Comparison of ENCODE assay signal across 8 mouse cellular contexts in genomic region chrX:136107942-136108341, GRCm38 (mm10). TPM values are rescaled to one million over a fixed set of nuclear protein-coding genes. Genes with fewer than 3 reads are reported as not detected.
DNase-seq lines count a peak whose midpoint lies in the region; ATAC-seq lines count a peak whose summit lies in the region.
"Had no signal": no experiment of that assay in that cellular context is flagged by ENCODE, and none has a peak within 500 bp of the region (broad histone marks: within the 10 kb centered on the region; RNA-seq: fewer than 3 reads in every experiment).

No protein-coding gene starts in this region.

- no peak; the same call in 1 of the 2 replicates for ATAC-seq in midbrain, embryonic 14.5 days (ENCODE audit: low FRiP score, low TSS enrichment)
- no peak; the same call in 1 of the 2 replicates for ATAC-seq in midbrain, embryonic 15.5 days (replicated peaks)
- peak; percentile 38; the same call in 1 of the 2 replicates for ATAC-seq in forebrain, embryonic 15.5 days (replicated peaks)

- H3K9ac ChIP-seq in midbrain, embryonic 14.5 days (replicated peaks; ENCODE audit: low read length), result no peak overlapping the region
- H3K9ac ChIP-seq in midbrain, embryonic 15.5 days, result no peak overlapping the region
- no peak overlapping the region for H3K9ac ChIP-seq in forebrain, embryonic 15.5 days (replicated peaks)

- no peaks in the 10 kb centered on the region for H3K9me3 ChIP-seq in midbrain, embryonic 14.5 days (ENCODE audit: control insufficient read depth, low read length)
- H3K9me3 ChIP-seq in midbrain, embryonic 15.5 days, result no peaks in the 10 kb centered on the region
- H3K9me3 ChIP-seq in forebrain, embryonic 15.5 days, result no peaks in the 10 kb centered on the region
- H3K9me3 ChIP-seq: megakaryocyte, embryonic 14.5 days had no signal

- H3K27me3 ChIP-seq in midbrain, embryonic 14.5 days (ENCODE audit: control insufficient read depth, insufficient read depth, low read length), result no peaks in the 10 kb centered on the region
- H3K27me3 ChIP-seq in midbrain, embryonic 15.5 days (replicated peaks), result peaks cover 7% of the 10 kb centered on the region
- H3K27me3 ChIP-seq in forebrain, embryonic 15.5 days, result 0 out of 2 replicates have a peak, but pooled peaks cover 4% of the 10 kb centered on the region

- H3K4me2 ChIP-seq in midbrain, embryonic 14.5 days (ENCODE audit: low read length), result no peak overlapping the region
- no peak overlapping the region; the same call in 1 of the 2 replicates for H3K4me2 ChIP-seq in midbrain, embryonic 15.5 days
- no peak overlapping the region for H3K4me2 ChIP-seq in forebrain, embryonic 15.5 days (replicated peaks)

- no peaks in the 10 kb centered on the region for H3K36me3 ChIP-seq in midbrain, embryonic 14.5 days (ENCODE audit: control insufficient read depth, insufficient read depth, low read length)
- no peaks in the 10 kb centered on the region for H3K36me3 ChIP-seq in midbrain, embryonic 15.5 days (replicated peaks)
- H3K36me3 ChIP-seq in forebrain, embryonic 15.5 days, result no peaks in the 10 kb centered on the region

- H3K4me3 ChIP-seq in midbrain, embryonic 14.5 days (replicated peaks; ENCODE audit: low read depth, low read length), result no peak overlapping the region
- H3K4me3 ChIP-seq in midbrain, embryonic 15.5 days, result no peak overlapping the region
- H3K4me3 ChIP-seq in forebrain, embryonic 15.5 days, result no peak overlapping the region
- H3K4me3 ChIP-seq: megakaryocyte, embryonic 14.5 days had no signal

- 0 out of 2 replicates have a peak, but pooled peaks cover 4% of the 10 kb centered on the region for H3K4me1 ChIP-seq in midbrain, embryonic 14.5 days (ENCODE audit: control insufficient read depth, insufficient read depth, low read length)
- H3K4me1 ChIP-seq in midbrain, embryonic 15.5 days, result 0 out of 2 replicates have a peak, but pooled peaks cover 3% of the 10 kb centered on the region
- no peaks in the 10 kb centered on the region for H3K4me1 ChIP-seq in forebrain, embryonic 15.5 days
- H3K4me1 ChIP-seq: megakaryocyte, embryonic 14.5 days had no signal

- 49% methylated on average over 6 of the region's 6 CpGs for WGBS in midbrain, embryonic 14.5 days
- 46% methylated on average over 6 of the region's 6 CpGs for WGBS in midbrain, embryonic 15.5 days
- WGBS in forebrain, embryonic 15.5 days, result 43% methylated on average over 6 of the region's 6 CpGs

- H3K27ac ChIP-seq in midbrain, embryonic 14.5 days (replicated peaks; ENCODE audit: low read depth, low read length), result no peak overlapping the region
- H3K27ac ChIP-seq in midbrain, embryonic 15.5 days, result no peak overlapping the region
- no peak overlapping the region for H3K27ac ChIP-seq in forebrain, embryonic 15.5 days (replicated peaks)

- peak; percentile 79 for DNase-seq in midbrain, embryonic 14.5 days
- DNase-seq in c-Kit-positive CD71-positive TER-119-positive erythroid progenitor cells, embryonic 14.5 days (ENCODE audit: low spot score), result peak; percentile 3
- DNase-seq in layer of hippocampus, adult 18-20 months (ENCODE audit: low spot score in 2 of 2), result peak; percentile 52 to 83
- DNase-seq in lung, postnatal 36 days, result peak; percentile 64
- DNase-seq in thymus, postnatal 4 days, result peak; percentile 39

RNA-seq across cellular contexts. Expression of gene Nxf3, which starts 22.9 kb away (rescaled TPM):
- not detected in 2 replicates for polyA plus RNA-seq in midbrain, embryonic 14.5 days (2014; fragmentation: Nextera tagmentation; extraction: Ambion mirVana)
- polyA plus RNA-seq in midbrain, embryonic 15.5 days (2015; fragmentation: Nextera tagmentation; extraction: Ambion mirVana), result not detected in 2 replicates
- not detected in 2 replicates for polyA plus RNA-seq in forebrain, embryonic 15.5 days (2015; fragmentation: Nextera tagmentation; extraction: Ambion mirVana)
- under 1 TPM in 1 of 2 experiments, not detected in 1; 0.23 TPM for total RNA-seq in layer of hippocampus, adult 18-20 months (2021)

RNA-seq across cellular contexts. Expression of gene Bex4, which starts 30.9 kb away (rescaled TPM):
- 139 and 159 TPM in 2 replicates for polyA plus RNA-seq in midbrain, embryonic 14.5 days (2014; fragmentation: Nextera tagmentation; extraction: Ambion mirVana)
- 136 and 147 TPM in 2 replicates for polyA plus RNA-seq in midbrain, embryonic 15.5 days (2015; fragmentation: Nextera tagmentation; extraction: Ambion mirVana)
- 138 and 141 TPM in 2 replicates for polyA plus RNA-seq in forebrain, embryonic 15.5 days (2015; fragmentation: Nextera tagmentation; extraction: Ambion mirVana)
- total RNA-seq in layer of hippocampus, adult 18-20 months (2021), result 10 to 100 TPM; 18.9 to 21.4 TPM

RNA-seq across cellular contexts. Expression of gene Bex2, which starts 39.9 kb away (rescaled TPM):
- 546 and 709 TPM in 2 replicates for polyA plus RNA-seq in midbrain, embryonic 14.5 days (2014; fragmentation: Nextera tagmentation; extraction: Ambion mirVana)
- 787 TPM in 2 replicates for polyA plus RNA-seq in midbrain, embryonic 15.5 days (2015; fragmentation: Nextera tagmentation; extraction: Ambion mirVana)
- 618 and 628 TPM in 2 replicates for polyA plus RNA-seq in forebrain, embryonic 15.5 days (2015; fragmentation: Nextera tagmentation; extraction: Ambion mirVana)
- 100 to 1,000 TPM; 336 to 373 TPM for total RNA-seq in layer of hippocampus, adult 18-20 months (2021)

Comparison
In these comparisons a context has a peak if more than half of its experiments do, and no peak if none do; other contexts are left out.
1. DNase-seq: peak in every context shown above with its lines; median percentile 79 in midbrain, embryonic 14.5 days; 68 in layer of hippocampus, adult 18-20 months; 64 in lung, postnatal 36 days; 39 in thymus, postnatal 4 days; 3 in c-Kit-positive CD71-positive TER-119-positive erythroid progenitor cells, embryonic 14.5 days.